Mouse (Mus musculus): ENCODE measurements around the gene Rev3l.

- TF ChIP-seq CTCF (IDR thresholded peaks at IDR 0.05; ENCODE audit: low read depth) (no peak), EP300 (IDR thresholded peaks at IDR 0.05; ENCODE audit: low read depth) (no peak)
Measured at GRCm38 (mm10) chr10:39686811-39687210, 45.1 kb upstream of the Rev3l start.
